17 mouse cellular contexts compared by ENCODE assay signal in genomic region chr14:73132731-73133130, GRCm38 (mm10).
"Had no signal": no experiment of that assay in that cellular context is flagged by ENCODE, and none has a peak within 500 bp of the region (broad histone marks: within the 10 kb centered on the region; RNA-seq: fewer than 3 reads in every experiment).

No protein-coding gene starts in this region.

- H3K4me2 ChIP-seq: liver, embryonic 13.5 days; neural tube, embryonic 15.5 days had no signal

- H3K4me3 ChIP-seq: left cerebral cortex, adult 2 months; limb, embryonic 10.5 days; liver, embryonic 13.5 days; midbrain, embryonic 10.5 days; myocyte; neural tube, embryonic 15.5 days had no signal

- H3K27me3 ChIP-seq: liver, embryonic 13.5 days; neural tube, embryonic 15.5 days had no signal

- H3K4me1 ChIP-seq: neural tube, embryonic 15.5 days had no signal

- ATAC-seq: intestine, postnatal 0 days had no signal

- H3K9me3 ChIP-seq: limb, embryonic 10.5 days; liver, embryonic 13.5 days; midbrain, embryonic 10.5 days; neural tube, embryonic 15.5 days had no signal

- H3K9ac ChIP-seq: liver, embryonic 13.5 days; liver, postnatal 0 days; neural tube, embryonic 15.5 days had no signal

- H3K36me3 ChIP-seq: limb, embryonic 10.5 days; liver, embryonic 13.5 days; midbrain, embryonic 10.5 days; neural tube, embryonic 15.5 days had no signal

- H3K27ac ChIP-seq: left cerebral cortex, adult 2 months; limb, embryonic 10.5 days; liver, embryonic 13.5 days; midbrain, embryonic 10.5 days; neural tube, embryonic 15.5 days had no signal

- DNase-seq: kidney, adult 8-10 months; kidney, postnatal 25 days; liver, embryonic 13.5 days; liver, postnatal 0 days; lung, postnatal 14 days; midbrain, embryonic 14.5 days; retina, postnatal 1 day; right cerebral cortex, postnatal 4 days; spleen, adult 18-20 months; thymus, adult 2 months; thymus, postnatal 25 days had no signal
